Mouse (Mus musculus): ENCODE results near the gene Mindy4.

DNA sequence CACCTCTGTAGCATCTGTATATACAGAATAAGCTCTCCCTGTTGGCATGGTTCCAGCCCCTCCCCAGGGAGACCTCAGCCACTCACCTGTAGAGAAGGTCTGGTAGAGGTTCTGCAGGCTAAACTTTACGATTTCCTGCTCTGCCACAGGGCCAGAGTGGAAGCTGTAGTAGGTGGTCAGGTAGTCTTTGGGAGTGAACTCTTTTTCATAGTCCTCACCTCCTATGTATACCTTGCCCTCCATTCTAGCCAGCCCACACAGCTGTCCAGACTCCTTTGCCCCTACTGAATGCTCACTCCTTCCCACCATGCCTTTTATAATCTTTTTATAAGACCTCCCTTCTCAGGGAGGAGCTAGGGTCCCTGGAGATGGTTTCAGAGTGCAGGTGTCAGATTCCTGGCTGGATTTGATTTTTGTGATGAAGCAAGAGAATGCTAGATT lies 28.4 kb upstream of the Mindy4 start, which contains the start of gene Inmt:
- TF ChIP-seq CTCF (IDR thresholded peaks at IDR 0.05 in 2 of 3, conservative IDR thresholded peaks at IDR 0.05 in 1 of 3; ENCODE audit: control insufficient read depth in 1 of 3, insufficient read depth in 1 of 3, low read depth in 2 of 3, low read length in 3 of 3, poor library complexity in 1 of 3, severe bottlenecking in 1 of 3) (no peak), POLR2A (IDR thresholded peaks at IDR 0.05; ENCODE audit: control insufficient read depth in 1 of 2, insufficient read depth in 1 of 2, low read depth in 1 of 2, low read length in 2 of 2, poor library complexity in 1 of 2) (no peak), EP300 (IDR thresholded peaks at IDR 0.05; ENCODE audit: low read depth in 1 of 2, low read length in 2 of 2) (no peak)

Data from MEL (cell line).